Mouse (Mus musculus) cerebellum, postnatal 14 days (tissue): ENCODE data around the gene Capn8.
A peak's percentile ranks its signal among the peaks of the same experiment; 100 is the strongest.

Experiments
- DNase-seq, 2 experiments: peaks; one replicate each; pipeline ENCODE4 v3.0.0; 2021; ENCODE audit warnings: mixed read lengths in 2 of 2

Gene Capn8

GRCm38 (mm10) chr1:182553649-182554375 lies 11.0 kb upstream of the Capn8 start:
- peak; percentile 69 to 75 for DNase-seq

GRCm38 (mm10) chr1:182558271-182558670 lies 6.5 kb upstream of the Capn8 start:
- no peak for DNase-seq

- DNase-seq: no peak
Observed at GRCm38 (mm10) chr1:182559530-182559929, 5.3 kb upstream of the Capn8 start.

GRCm38 (mm10) chr1:182560390-182561098 lies 4.3 kb upstream of the Capn8 start:
- DNase-seq: peak; percentile 66 to 75

- no peak for DNase-seq
Observed at GRCm38 (mm10) chr1:182561945-182562514, 2.8 kb upstream of the Capn8 start.

GRCm38 (mm10) chr1:182562576-182563370 lies 2.0 kb upstream of the Capn8 start:
- DNase-seq: no peak

GRCm38 (mm10) chr1:182565351-182565835 lies 586 bp downstream of the Capn8 start:
- DNase-seq: no peak

GRCm38 (mm10) chr1:182571148-182571547 lies 6.3 kb downstream of the Capn8 start:
- peak in 1 of 2 experiments; percentile 23 for DNase-seq

- peak; percentile 72 to 73 for DNase-seq
Observed at GRCm38 (mm10) chr1:182571973-182572372, 7.2 kb downstream of the Capn8 start.

- DNase-seq: no peak
Observed at GRCm38 (mm10) chr1:182573856-182574665, 9.3 kb downstream of the Capn8 start.

- DNase-seq: no peak
Observed at GRCm38 (mm10) chr1:182574666-182575049, 9.9 kb downstream of the Capn8 start.

GRCm38 (mm10) chr1:182584169-182584568 lies 19.4 kb downstream of the Capn8 start:
- no peak for DNase-seq

- no peak for DNase-seq
Observed at GRCm38 (mm10) chr1:182585162-182585840, 20.5 kb downstream of the Capn8 start.

- DNase-seq: no peak
Observed at GRCm38 (mm10) chr1:182587706-182588105, 22.9 kb downstream of the Capn8 start.

GRCm38 (mm10) chr1:182591491-182591890 lies 26.7 kb downstream of the Capn8 start:
- DNase-seq: no peak

- DNase-seq: no peak
Observed at GRCm38 (mm10) chr1:182592436-182592835, 27.6 kb downstream of the Capn8 start.

- peak; percentile 19 to 24 for DNase-seq
Observed at GRCm38 (mm10) chr1:182605330-182606150, 40.7 kb downstream of the Capn8 start.

GRCm38 (mm10) chr1:182609701-182610335 lies 45.0 kb downstream of the Capn8 start:
- peak; percentile 62 to 65 for DNase-seq

- DNase-seq: no peak
Observed at GRCm38 (mm10) chr1:182615465-182615864, 50.7 kb downstream of the Capn8 start.
